Mouse (Mus musculus): ENCODE data around the gene H2-K1.

DNA sequence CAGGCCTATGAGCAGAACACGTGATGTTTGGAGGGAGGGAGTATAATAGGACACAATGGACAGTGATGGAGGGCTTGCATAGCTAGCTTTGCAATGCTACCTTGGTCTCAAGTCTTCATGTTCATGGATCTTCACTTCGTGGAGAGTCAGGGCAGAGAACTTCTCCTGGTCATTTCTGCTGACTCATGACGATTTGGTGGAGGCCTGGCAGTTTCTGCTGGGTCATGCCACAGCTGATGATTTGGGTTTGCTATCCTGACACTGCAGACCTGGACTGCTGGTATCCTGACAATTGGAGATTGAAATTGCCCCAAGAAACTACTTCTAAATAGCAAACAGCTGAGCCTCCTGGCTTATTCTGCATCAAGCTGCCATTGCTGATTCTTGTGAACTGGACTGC lies 26.6 kb downstream of the H2-K1 start:
- TF ChIP-seq CTCF (IDR thresholded peaks at IDR 0.05; ENCODE audit: borderline replicate concordance, insufficient read depth, low read length): no peak
- no peak for TF ChIP-seq POLR2A (IDR thresholded peaks at IDR 0.05; ENCODE audit: low read depth, low read length)

Measured in embryonic fibroblast, embryonic 13.5 days (primary cell).